Mouse (Mus musculus): ENCODE data around the gene Olfr1564. TPM values are rescaled to one million over a fixed set of nuclear protein-coding genes. Genes with fewer than 3 reads are reported as not detected.
"Not testable (repeated sequence)": the region's sequence is repeated elsewhere in the genome, so short reads cannot be mapped to it uniquely, and the experiment has no call there.

Gene Olfr1564
- under 1 TPM; 0.42 to 0.59 TPM for total RNA-seq (2021)
- long read RNA-seq: 0 reads

GRCm38 (mm10) chr17:33221590-33221989 is at the start of gene Olfr1564:
TSS of gene Olfr1564 (minus strand) at chr17:33221690.
- DNase-seq (ENCODE audit: low spot score in 2 of 2): no peak

DNA sequence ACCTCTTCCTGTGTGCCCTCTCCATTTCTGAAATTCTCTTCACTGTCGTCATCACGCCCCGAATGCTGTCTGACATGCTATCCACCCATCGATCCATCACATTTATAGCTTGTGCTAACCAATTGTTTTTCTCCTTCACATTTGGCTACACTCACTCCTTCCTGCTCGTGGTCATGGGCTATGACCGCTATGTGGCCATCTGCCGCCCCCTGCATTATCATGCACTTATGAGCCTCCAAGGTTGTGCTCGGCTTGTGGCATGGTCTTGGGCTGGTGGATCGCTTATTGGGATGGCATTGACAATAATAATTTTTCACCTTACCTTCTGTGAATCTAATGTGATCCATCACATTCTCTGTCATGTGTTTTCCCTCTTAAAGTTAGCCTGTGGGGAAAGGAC is 47.4 kb upstream of the Olfr1564 start:
- DNase-seq (ENCODE audit: low spot score in 2 of 2): no peak

DNA sequence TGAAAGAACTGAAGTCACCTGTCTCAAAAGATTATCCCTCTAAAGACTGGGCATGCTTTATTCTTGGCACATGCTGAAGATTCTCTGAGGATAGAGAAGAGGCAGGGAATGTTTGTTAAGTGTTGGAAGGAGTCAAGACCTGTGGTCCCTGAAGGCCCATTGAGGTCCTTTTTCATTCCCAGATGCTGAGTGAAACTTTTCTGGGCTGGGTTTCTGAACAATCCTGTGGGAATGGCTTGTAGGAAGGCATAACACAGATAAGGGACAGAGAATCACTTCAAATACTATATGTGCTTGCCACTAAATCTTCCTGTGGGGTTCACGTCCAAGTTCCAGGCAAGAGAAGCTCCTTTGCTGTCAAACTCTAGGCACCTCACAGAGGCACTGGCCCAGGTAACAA is 42.9 kb upstream of the Olfr1564 start, which contains the start of gene Olfr63:
TSS of gene Olfr63 (plus strand) at position 301 of the 400 bp plus-strand sequence.
- DNase-seq (ENCODE audit: low spot score in 2 of 2): no peak

- not testable (repeated sequence) for DNase-seq (ENCODE audit: low spot score in 2 of 2)
These were observed 33.8 kb upstream of the Olfr1564 start for GRCm38 (mm10) chr17:33255319-33255657.

- DNase-seq (ENCODE audit: low spot score in 2 of 2): not testable (repeated sequence)
These were observed 33.2 kb upstream of the Olfr1564 start, which contains the start of gene Zfp955a for GRCm38 (mm10) chr17:33254530-33255318. TSS of gene Zfp955a (minus strand) at chr17:33255145.

GRCm38 (mm10) chr17:33236646-33237045 is 15.2 kb upstream of the Olfr1564 start:
- DNase-seq (ENCODE audit: low spot score in 2 of 2): not testable (repeated sequence)

DNA sequence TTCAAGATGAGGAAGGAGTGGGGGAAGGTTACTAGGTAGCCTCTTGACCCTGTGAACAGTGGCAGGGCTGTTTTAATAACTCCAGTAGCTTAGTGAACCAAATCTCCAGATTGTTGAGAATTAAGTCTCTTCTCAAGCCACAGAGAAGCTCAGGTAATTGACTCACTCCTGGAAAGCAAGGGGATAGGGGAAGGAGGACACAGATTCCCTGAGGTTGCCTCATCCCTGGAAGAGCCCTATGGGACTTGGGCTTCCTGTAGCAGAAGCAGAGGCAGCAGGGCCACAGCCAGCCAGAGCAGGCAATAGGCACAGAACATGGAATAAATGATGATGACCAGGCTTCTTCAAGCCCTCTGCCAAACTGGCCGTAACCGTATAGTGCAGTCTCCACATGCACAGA is 30.5 kb downstream of the Olfr1564 start, which contains the start of gene Olfr239:
TSS of gene Olfr239 (plus strand) at position 301 of the 400 bp plus-strand sequence.
- not testable (repeated sequence) for DNase-seq (ENCODE audit: low spot score in 2 of 2)

DNA sequence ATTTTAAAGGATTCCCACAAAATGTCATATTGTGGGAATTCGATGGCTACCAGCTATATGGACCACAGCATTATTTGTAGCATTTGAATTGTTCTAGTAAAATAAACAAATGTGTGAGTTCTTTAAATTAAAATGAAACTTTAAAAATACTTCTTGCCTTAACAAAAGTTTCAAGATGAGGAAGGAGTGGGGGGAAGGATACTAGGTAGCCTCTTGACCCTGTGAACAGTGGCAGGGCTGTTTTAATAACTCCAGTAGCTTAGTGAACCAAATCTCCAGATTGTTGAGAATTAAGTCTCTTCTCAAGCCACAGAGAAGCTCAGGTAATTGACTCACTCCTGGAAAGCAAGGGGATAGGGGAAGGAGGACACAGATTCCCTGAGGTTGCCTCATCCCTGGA is 53.3 kb downstream of the Olfr1564 start, which contains the start of gene Olfr55:
TSS of gene Olfr55 (plus strand) at position 301 of the 400 bp plus-strand sequence.
- not testable (repeated sequence) for DNase-seq (ENCODE audit: low spot score in 2 of 2)

Other genes starting within 250 kb of the Olfr1564 start
- gene Zfp952, start 228.6 kb downstream of the Olfr1564 start, total RNA-seq (2021): 10 to 100 TPM; 15.9 to 16.5 TPM
- gene Zfp763, start 188.3 kb downstream of the Olfr1564 start, total RNA-seq (2021): 10 to 100 TPM; 17.9 to 22.3 TPM
- not detected for gene 4921501E09Rik, start 153.6 kb downstream of the Olfr1564 start, total RNA-seq (2021)
- 10 to 100 TPM; 20.6 to 21.5 TPM for gene Zfp563, start 132.4 kb downstream of the Olfr1564 start, total RNA-seq (2021)
- gene Morc2b, start 82.0 kb downstream of the Olfr1564 start, total RNA-seq (2021): 1 to 10 TPM; 1.0 to 1.2 TPM
- gene Olfr55, start 53.2 kb downstream of the Olfr1564 start, total RNA-seq (2021): not detected
- not detected for gene Olfr239, start 30.4 kb downstream of the Olfr1564 start, total RNA-seq (2021)
- gene Zfp955a, start 33.5 kb upstream of the Olfr1564 start, total RNA-seq (2021): 10 to 100 TPM; 13.9 to 15.0 TPM
- not detected for gene Olfr63, start 43.0 kb upstream of the Olfr1564 start, total RNA-seq (2021)
- 10 to 100 TPM; 21.5 to 26.8 TPM for gene Zfp955b, start 67.9 kb upstream of the Olfr1564 start, total RNA-seq (2021)
- 10 to 100 TPM; 26.5 to 28.8 TPM for gene Zfp81, start 137.2 kb upstream of the Olfr1564 start, total RNA-seq (2021)
- 10 to 100 TPM in 1 of 2 experiments, 1 to 10 TPM in 1; 9.2 to 11.7 TPM for gene Zfp101, start 173.0 kb upstream of the Olfr1564 start, total RNA-seq (2021)
- gene Actl9, start 211.2 kb upstream of the Olfr1564 start, total RNA-seq (2021): under 1 TPM in 1 of 2 experiments, not detected in 1; 0.43 TPM